Mouse (Mus musculus) granulocyte monocyte progenitor cell, adult 5-6 weeks (primary cell): ENCODE data around the gene Arl3. TPM values are rescaled to one million over a fixed set of nuclear protein-coding genes. Genes with fewer than 3 reads are reported as not detected.

Experiments
- ATAC-seq: replicated peaks from 2 replicates; pipeline ENCODE4 v1.8.0; 2016; ENCODE audit warnings: mild to moderate bottlenecking, moderate TSS enrichment, inconsistent platforms; ENCODE audit not compliant: poor library complexity, severe bottlenecking
- total RNA-seq, 2 experiments: library from RNA; stranded (forward) in 1 of 2; stranded (reverse) in 1 of 2; fragments of 200-712, 200-1000 nt in 1 of 2; fragments of >200 nt in 1 of 2; fragmentation: Nextera tagmentation in 1 of 2; gene quantifications; 2 replicates each; pipeline ENCODE4 v1.2.3; 2014 to 2017

Gene Arl3
- 9.9 and 23.4 TPM in 2 replicates for total RNA-seq (2014; fragmentation: Nextera tagmentation)
- total RNA-seq (2017), result 13.9 and 14.3 TPM in 2 replicates

GRCm38 (mm10) chr19:46572951-46573937 is at the start of gene Arl3, which contains the start of gene Sfxn2:
TSS of gene Arl3 (minus strand) at chr19:46573198.
TSS of gene Sfxn2 (plus strand) at chr19:46573365.
- peak; percentile 97 for ATAC-seq

- ATAC-seq, result no peak
Observed at GRCm38 (mm10) chr19:46622659-46623193, 49.7 kb upstream of the Arl3 start.

GRCm38 (mm10) chr19:46621236-46622183 is 48.5 kb upstream of the Arl3 start:
- no peak for ATAC-seq

DNA sequence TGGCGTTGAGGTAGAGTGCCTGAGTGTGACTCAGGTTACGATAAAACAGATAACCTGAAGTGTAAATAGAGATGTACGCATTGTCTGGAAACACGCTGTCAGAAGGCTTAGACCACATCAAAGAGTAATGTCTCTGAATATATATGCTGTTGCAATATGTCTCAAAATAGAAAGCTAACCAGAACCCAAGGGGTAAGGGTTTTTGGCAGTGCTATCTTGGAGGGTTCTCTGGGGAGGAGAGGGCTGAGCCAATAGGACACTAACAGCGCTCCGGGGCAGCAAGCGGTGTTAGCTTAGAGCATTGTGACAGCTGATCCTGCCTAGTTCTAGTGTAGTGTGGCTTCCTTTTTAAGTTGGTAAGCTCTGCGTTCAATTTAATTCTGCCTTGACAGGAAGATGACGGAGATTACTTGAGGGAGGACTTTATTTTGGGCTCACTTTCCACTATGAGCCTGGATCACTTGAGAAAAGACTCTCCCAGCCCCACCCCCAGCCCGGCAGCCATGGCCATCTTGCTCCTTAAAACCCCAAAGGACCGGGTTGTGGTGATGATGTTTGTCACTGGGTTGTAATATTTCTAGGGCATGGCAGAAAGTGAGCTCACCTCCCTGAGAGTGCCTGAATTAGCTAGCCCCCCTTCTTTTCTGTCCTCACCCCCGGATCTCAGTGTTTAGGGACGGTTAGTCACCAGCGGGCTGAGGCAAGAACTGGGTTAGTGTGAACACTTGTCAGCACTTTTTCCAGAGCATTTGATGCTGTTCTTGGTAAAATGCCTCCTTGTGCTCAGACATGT is 47.2 kb upstream of the Arl3 start:
- no peak; the same call in 1 of the 2 replicates for ATAC-seq

- no peak for ATAC-seq
Observed at GRCm38 (mm10) chr19:46619518-46619917, 46.5 kb upstream of the Arl3 start.

GRCm38 (mm10) chr19:46619001-46619400 is 46.0 kb upstream of the Arl3 start:
- no peak for ATAC-seq

GRCm38 (mm10) chr19:46618322-46618721 is 45.3 kb upstream of the Arl3 start:
- ATAC-seq, result peak; percentile 93

DNA sequence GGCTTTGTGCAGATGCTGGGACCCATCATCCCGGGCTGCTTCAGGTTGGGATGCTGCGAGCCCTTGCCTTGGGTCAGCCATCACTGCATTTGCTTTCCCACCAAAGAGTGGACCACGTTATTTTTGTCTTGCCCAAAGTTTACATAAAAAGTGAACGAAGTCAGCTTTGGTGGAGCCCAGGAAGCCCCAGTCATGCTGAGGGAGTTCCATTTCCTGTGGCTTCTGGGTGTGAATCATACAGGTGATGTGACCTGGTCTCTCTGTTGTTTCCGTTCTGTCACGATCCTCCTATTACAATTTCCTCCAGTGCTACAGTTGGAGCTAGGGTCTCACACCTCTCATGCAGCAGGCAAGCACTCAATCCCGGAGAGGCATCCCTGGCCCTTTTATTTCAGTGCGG is 44.4 kb upstream of the Arl3 start:
- no peak for ATAC-seq

GRCm38 (mm10) chr19:46616378-46616777 is 43.4 kb upstream of the Arl3 start:
- ATAC-seq, result no peak

GRCm38 (mm10) chr19:46608158-46608557 is 35.2 kb upstream of the Arl3 start:
- ATAC-seq, result no peak

GRCm38 (mm10) chr19:46607424-46607823 is 34.4 kb upstream of the Arl3 start:
- peak; percentile 69 for ATAC-seq

- ATAC-seq, result 0 out of 2 replicates have a peak, but pooled peaks have one; percentile 7
Observed at GRCm38 (mm10) chr19:46606718-46607117, 33.7 kb upstream of the Arl3 start.

DNA sequence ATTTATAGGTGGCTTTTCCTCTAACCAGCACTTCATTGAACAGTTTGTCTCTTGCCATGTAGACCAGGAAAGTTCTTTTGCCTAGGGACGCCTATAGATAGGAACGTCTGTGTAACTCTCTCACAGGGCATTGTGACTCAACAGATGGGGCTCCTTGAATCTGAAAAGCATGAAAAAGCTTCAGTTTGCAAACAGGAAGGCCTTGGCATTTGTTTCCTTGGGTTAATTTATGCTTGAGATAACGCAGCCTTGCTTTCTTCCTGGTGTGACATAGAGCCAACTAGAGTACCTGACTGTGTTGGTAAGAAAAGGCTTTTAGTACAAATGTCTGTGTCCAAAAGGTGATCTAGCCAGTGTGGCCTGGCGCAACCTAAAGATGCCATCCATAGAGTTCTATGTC is 29.4 kb upstream of the Arl3 start:
- no peak for ATAC-seq

- ATAC-seq, result peak; percentile 18; the same call in 1 of the 2 replicates
Observed at GRCm38 (mm10) chr19:46601491-46601890, 28.5 kb upstream of the Arl3 start.

- ATAC-seq, result no peak
Observed at GRCm38 (mm10) chr19:46600371-46600770, 27.4 kb upstream of the Arl3 start.

DNA sequence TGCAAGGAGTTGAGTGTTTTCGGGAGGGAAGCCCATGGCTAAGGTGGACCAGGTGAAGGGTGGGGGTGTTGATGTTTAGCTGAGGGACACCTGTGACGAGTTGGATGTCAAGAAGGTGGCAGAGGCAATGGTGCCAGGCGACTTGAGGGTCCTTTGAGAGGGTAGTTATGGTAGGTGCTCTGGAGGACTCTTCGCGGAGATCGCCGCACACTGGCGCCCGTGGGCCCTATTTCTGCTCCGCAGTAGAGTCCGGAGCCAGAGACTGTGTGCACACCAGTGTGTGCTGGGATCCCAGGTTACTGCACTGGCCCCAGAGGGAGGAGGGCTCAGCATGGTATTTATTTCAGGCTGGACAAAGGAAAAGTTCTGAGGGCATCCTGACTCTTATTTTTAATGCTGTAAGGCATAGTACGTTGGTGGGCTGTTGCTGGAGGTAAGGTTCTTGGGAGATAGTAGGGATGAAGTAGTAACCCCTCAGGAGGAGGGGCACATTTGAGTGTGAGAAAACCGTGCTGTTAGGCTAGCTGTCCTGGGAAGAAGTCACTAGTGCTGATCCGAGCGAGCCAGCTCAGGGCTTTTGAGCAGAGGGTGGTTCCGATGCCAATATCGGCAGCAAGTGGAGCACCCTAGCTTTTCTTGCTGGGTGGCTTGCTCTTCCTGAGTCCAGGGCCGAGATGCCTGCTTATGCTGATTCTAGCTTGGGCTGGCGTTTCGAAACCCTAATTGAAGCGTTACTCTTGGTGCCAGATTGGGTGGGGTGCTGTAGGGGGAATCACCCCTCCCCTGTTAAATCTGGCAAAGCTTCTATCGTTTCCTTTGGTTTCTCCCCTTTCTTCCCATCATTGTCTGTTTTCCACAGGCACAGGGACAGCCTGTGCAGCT is 26.6 kb upstream of the Arl3 start:
- no peak for ATAC-seq

DNA sequence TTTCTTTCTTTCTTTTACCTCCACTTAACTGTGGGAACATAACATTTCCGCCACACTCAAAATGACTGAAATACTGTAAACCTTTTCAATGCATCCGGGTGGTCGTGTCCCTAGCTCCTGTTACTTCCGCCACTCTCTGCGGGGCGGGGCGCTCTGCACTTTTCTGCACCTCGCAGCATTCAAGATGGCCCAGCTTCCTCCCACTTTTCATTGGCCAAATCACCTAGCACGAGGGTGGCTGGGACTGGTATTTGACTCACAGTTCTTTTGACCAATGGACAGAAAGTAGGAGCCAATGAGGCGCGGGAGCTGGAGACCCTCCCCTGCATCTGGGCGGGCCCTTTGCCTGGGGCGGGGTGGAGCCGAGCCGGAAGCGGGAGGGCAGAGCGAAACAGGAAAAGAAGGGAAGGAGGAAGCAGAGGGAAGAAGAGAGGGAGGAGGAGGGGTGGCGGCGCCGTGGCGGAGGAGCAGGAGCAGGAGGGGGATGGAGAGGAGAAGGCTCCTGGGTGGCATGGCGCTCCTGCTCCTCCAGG is 25.8 kb upstream of the Arl3 start, which contains the start of gene Wbp1l:
TSS of gene Wbp1l (plus strand) at position 365 of the 533 bp plus-strand sequence.
- ATAC-seq, result peak; percentile 96

DNA sequence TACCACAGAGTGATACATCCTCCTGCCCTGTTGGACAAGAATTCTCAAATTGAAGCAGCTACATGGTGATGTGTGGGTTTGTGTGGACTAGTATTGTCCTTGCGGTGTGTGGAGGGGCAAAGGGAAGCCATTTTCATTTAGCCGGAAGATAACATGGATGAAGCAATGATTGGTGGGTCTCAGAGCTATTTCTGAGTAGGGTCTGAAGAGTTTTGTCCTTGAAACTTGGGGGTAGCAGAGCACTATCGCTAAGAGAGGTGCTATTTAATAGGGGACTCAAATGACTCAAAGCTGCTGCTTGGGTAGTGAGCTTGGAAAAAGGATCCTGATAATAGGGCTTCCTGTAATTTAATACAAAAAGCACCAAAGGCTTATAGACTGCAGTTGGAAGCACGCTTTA is 25.2 kb upstream of the Arl3 start:
- ATAC-seq, result no peak
